In the genomic region with DNA sequence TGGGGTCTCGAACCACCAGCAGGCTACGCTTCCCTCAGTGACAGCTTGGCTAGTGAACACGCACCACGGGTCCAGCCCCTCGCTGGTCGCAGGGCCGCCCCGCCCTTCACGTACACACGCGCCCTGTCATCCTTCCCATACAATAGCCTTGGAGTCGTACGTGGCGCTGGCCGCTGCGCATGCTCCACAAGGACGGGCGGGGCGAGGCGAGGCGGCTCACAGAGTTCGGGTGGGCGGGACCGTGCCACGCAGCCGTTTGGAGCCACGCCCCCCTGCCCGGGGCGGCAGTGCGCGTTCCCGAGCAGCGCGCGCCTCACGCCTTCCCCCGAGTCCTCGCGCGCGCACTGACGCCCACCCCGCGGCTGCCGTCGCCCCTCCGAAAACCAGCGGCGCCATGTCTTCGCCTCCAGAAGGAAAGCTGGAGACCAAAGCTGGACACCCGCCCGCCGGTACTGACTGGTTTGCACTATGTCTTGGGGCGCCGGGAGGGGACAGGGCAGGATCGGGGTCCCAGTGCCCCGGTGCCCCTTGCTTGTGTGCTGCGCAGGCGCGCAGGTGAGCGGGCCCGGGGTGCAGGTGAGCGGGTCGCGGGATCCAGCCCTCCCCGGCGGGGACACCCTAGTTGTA, we compare ENCODE assay signal across 8 mouse cellular contexts. TPM values are rescaled to one million over a fixed set of nuclear protein-coding genes. Genes with fewer than 3 reads are reported as not detected.
DNase-seq lines count a peak whose midpoint lies in the region; ATAC-seq lines count a peak whose summit lies in the region.

A gene (plus strand): TSS at position 180 of the 627 bp plus-strand sequence.

- ATAC-seq in hindbrain, embryonic 12.5 days (ENCODE audit: low FRiP score) = peak; percentile 99

- H3K36me3 ChIP-seq in hindbrain, embryonic 12.5 days = no peaks in the 10 kb centered on the region

- H3K27ac ChIP-seq in hindbrain, embryonic 12.5 days = peak within 1 kb of the TSS; percentile 74

- no peaks in the 10 kb centered on the region for H3K9me3 ChIP-seq in hindbrain, embryonic 12.5 days (replicated peaks)

- H3K9ac ChIP-seq in hindbrain, embryonic 12.5 days = peak within 1 kb of the TSS; percentile 80

- peak within 1 kb of the TSS; percentile 69 for H3K4me2 ChIP-seq in hindbrain, embryonic 12.5 days (replicated peaks)

- H3K27me3 ChIP-seq in hindbrain, embryonic 12.5 days = no peaks in the 10 kb centered on the region

- H3K4me1 ChIP-seq in hindbrain, embryonic 12.5 days = peaks cover 4% of the 10 kb centered on the region

- 1% methylated on average over 64 of the region's 67 CpGs for WGBS in hindbrain, embryonic 12.5 days

- H3K4me3 ChIP-seq in hindbrain, embryonic 12.5 days = peak within 1 kb of the TSS; percentile 71

- peak; percentile 99 for DNase-seq in NIH3T3 (ENCODE audit: low read depth)
- DNase-seq in cerebellum, postnatal 10 days = peak; percentile 99
- DNase-seq in frontal cortex, postnatal 10 days (ENCODE audit: low spot score in 2 of 2) = peak; percentile 96 to 97
- DNase-seq in layer of hippocampus, postnatal 14 days (ENCODE audit: low spot score in 2 of 2) = peak; percentile 95 to 97
- DNase-seq in lung, postnatal 14 days = peak; percentile 98
- peak; percentile 83 for DNase-seq in retina, adult 2 months (ENCODE audit: low read depth, low spot score)
- peak; percentile 97 to 98 for DNase-seq in thymus, postnatal 36 days

RNA-seq across cellular contexts. Expression of the gene that starts here (rescaled TPM):
- 59.1 and 59.4 TPM in 2 replicates for polyA plus RNA-seq in hindbrain, embryonic 12.5 days (2016; fragmentation: Nextera tagmentation; extraction: Ambion mirVana)
- total RNA-seq in layer of hippocampus, postnatal 14 days (2021) = 10 to 100 TPM; 14.7 to 17.0 TPM

Comparison
In these comparisons a context has a peak if more than half of its experiments do, and no peak if none do; other contexts are left out.
1. Peak in every context shown above with its lines: DNase-seq, ATAC-seq, H3K4me3 ChIP-seq and H3K27ac ChIP-seq.